10 mouse cellular contexts compared by ENCODE assay signal in genomic region chr5:35280783-35281165, GRCm38 (mm10). TPM values are rescaled to one million over a fixed set of nuclear protein-coding genes. Genes with fewer than 3 reads are reported as not detected.
DNase-seq lines count a peak whose midpoint lies in the region; ATAC-seq lines count a peak whose summit lies in the region.
"Had no signal": no experiment of that assay in that cellular context is flagged by ENCODE, and none has a peak within 500 bp of the region (broad histone marks: within the 10 kb centered on the region; RNA-seq: fewer than 3 reads in every experiment).

No protein-coding gene starts in this region.

- peak overlapping the region; percentile 92 for H3K4me2 ChIP-seq in heart, embryonic 13.5 days
- peak overlapping the region; percentile 36 for H3K4me2 ChIP-seq in limb, embryonic 11.5 days (ENCODE audit: low read depth, severe bottlenecking)

- no peaks in the 10 kb centered on the region for H3K9me3 ChIP-seq in heart, embryonic 13.5 days
- no peaks in the 10 kb centered on the region for H3K9me3 ChIP-seq in limb, embryonic 11.5 days (ENCODE audit: control insufficient read depth, low read length)

- H3K4me3 ChIP-seq in heart, embryonic 13.5 days = peak overlapping the region; percentile 63
- H3K4me3 ChIP-seq in limb, embryonic 11.5 days (ENCODE audit: low read depth, low read length) = peak overlapping the region; percentile 21

- H3K27me3 ChIP-seq in heart, embryonic 13.5 days (replicated peaks) = peaks cover 97% of the 10 kb centered on the region
- peaks cover 70% of the 10 kb centered on the region for H3K27me3 ChIP-seq in limb, embryonic 11.5 days (ENCODE audit: control insufficient read depth, insufficient read depth, low read length)

- no peak overlapping the region for H3K9ac ChIP-seq in heart, embryonic 13.5 days
- H3K9ac ChIP-seq in limb, embryonic 11.5 days (ENCODE audit: low read length) = no peak overlapping the region

- ATAC-seq in heart, embryonic 13.5 days (ENCODE audit: extremely low read depth, insufficient number of reproducible peaks, low FRiP score, low TSS enrichment) = no peak
- ATAC-seq in limb, embryonic 11.5 days (ENCODE audit: insufficient number of reproducible peaks, low FRiP score, low TSS enrichment, low read depth) = no peak

- peaks cover 24% of the 10 kb centered on the region for H3K4me1 ChIP-seq in heart, embryonic 13.5 days
- peaks cover 10% of the 10 kb centered on the region; the same call in 1 of the 2 replicates for H3K4me1 ChIP-seq in limb, embryonic 11.5 days (ENCODE audit: control insufficient read depth, insufficient read depth, low read length)

- no peak overlapping the region for H3K27ac ChIP-seq in heart, embryonic 13.5 days (replicated peaks)
- no peak overlapping the region for H3K27ac ChIP-seq in limb, embryonic 11.5 days (replicated peaks; ENCODE audit: low read depth, low read length)

- no peaks in the 10 kb centered on the region for H3K36me3 ChIP-seq in heart, embryonic 13.5 days
- H3K36me3 ChIP-seq in limb, embryonic 11.5 days (ENCODE audit: control insufficient read depth, insufficient read depth, low read length) = no peaks in the 10 kb centered on the region

- 4% methylated on average over 36 of the region's 40 CpGs for WGBS in heart, embryonic 13.5 days
- 6% methylated on average over 34 of the region's 40 CpGs for WGBS in limb, embryonic 11.5 days

- DNase-seq in heart, adult 11 months = no peak
- DNase-seq in thymus, postnatal 4 days = peak; percentile 19
- DNase-seq in thymus, postnatal 36 days = no peak
- DNase-seq in limb, embryonic 11.5 days (ENCODE audit: low spot score) = peak; percentile 27
- no peak for DNase-seq in adrenal gland, adult 2 months
- no peak for DNase-seq in T-cell, adult 2 months (ENCODE audit: low spot score)
- DNase-seq in frontal cortex, postnatal 14 days (ENCODE audit: low spot score in 2 of 2) = no peak

RNA-seq across cellular contexts. Expression of gene Adra2c, which starts 2.7 kb away (rescaled TPM):
- 0.04 TPM in 1 of 2 replicates, not detected in the other for polyA plus RNA-seq in heart, embryonic 13.5 days (2015; fragmentation: Nextera tagmentation; extraction: Ambion mirVana)
- not detected in 2 replicates for polyA plus RNA-seq in limb, embryonic 11.5 days (2014; fragmentation: Nextera tagmentation; extraction: Ambion mirVana)
- 1 to 10 TPM in 1 of 2 experiments, under 1 TPM in 1; 0.40 to 1.0 TPM for total RNA-seq in adrenal gland, adult 2 months (2021)
- polyA plus RNA-seq in adrenal gland, adult 2 months (2012; rRNA removed) = 1.5 and 3.3 TPM in 2 replicates
- total RNA-seq: CH12.LX; common myeloid progenitor, adult 5-6 weeks had no signal

Comparison
In these comparisons a context has a peak if more than half of its experiments do, and no peak if none do; other contexts are left out.
1. DNase-seq: peak in thymus, postnatal 4 days (single experiment) and limb, embryonic 11.5 days (single experiment); none in heart, adult 11 months (single experiment), thymus, postnatal 36 days (0 of 2), adrenal gland, adult 2 months (single experiment), T-cell, adult 2 months (single experiment) and frontal cortex, postnatal 14 days (0 of 2).